Mouse (Mus musculus) left cerebral cortex, adult 11 months (tissue): ENCODE results near the gene Mrps21.
"Not testable (repeated sequence)": the region's sequence is repeated elsewhere in the genome, so short reads cannot be mapped to it uniquely, and the experiment has no call there.

Source experiments
- DNase-seq: peaks from one replicate; pipeline ENCODE4 v3.0.0; 2022; ENCODE audit warnings: low spot score

Gene Mrps21

GRCm38 (mm10) chr3:95871392-95871867 lies at the start of gene Mrps21:
Gene Mrps21 (minus strand): TSS chr3:95871519.
- DNase-seq, result peak; percentile 69

- DNase-seq, result not testable (repeated sequence)
Measured at GRCm38 (mm10) chr3:95920532-95920931, 49.2 kb upstream of the Mrps21 start.

- no peak for DNase-seq
Measured at GRCm38 (mm10) chr3:95916760-95917159, 45.4 kb upstream of the Mrps21 start.

- DNase-seq, result no peak
Measured at GRCm38 (mm10) chr3:95914706-95915105, 43.4 kb upstream of the Mrps21 start.

GRCm38 (mm10) chr3:95907613-95908012 lies 36.3 kb upstream of the Mrps21 start:
- DNase-seq, result no peak

GRCm38 (mm10) chr3:95906860-95907259 lies 35.5 kb upstream of the Mrps21 start:
- DNase-seq, result no peak

GRCm38 (mm10) chr3:95905940-95906492 lies 34.7 kb upstream of the Mrps21 start:
- DNase-seq, result no peak

GRCm38 (mm10) chr3:95905146-95905939 lies 34.0 kb upstream of the Mrps21 start:
- peak; percentile 81 for DNase-seq

GRCm38 (mm10) chr3:95904568-95904967 lies 33.2 kb upstream of the Mrps21 start, which contains the start of gene Car14:
Gene Car14 (minus strand): TSS chr3:95904691.
- no peak for DNase-seq

GRCm38 (mm10) chr3:95903753-95904502 lies 32.6 kb upstream of the Mrps21 start:
- no peak for DNase-seq

GRCm38 (mm10) chr3:95902643-95903042 lies 31.3 kb upstream of the Mrps21 start:
- no peak for DNase-seq

GRCm38 (mm10) chr3:95902373-95902625 lies 31.0 kb upstream of the Mrps21 start:
- DNase-seq, result no peak

- no peak for DNase-seq
Measured at GRCm38 (mm10) chr3:95901616-95902372, 30.5 kb upstream of the Mrps21 start.

- no peak for DNase-seq
Measured at GRCm38 (mm10) chr3:95899800-95900524, 28.6 kb upstream of the Mrps21 start.

- DNase-seq, result not testable (repeated sequence)
Measured at GRCm38 (mm10) chr3:95895501-95895900, 24.2 kb upstream of the Mrps21 start.

- DNase-seq, result no peak
Measured at GRCm38 (mm10) chr3:95894317-95895160, 23.2 kb upstream of the Mrps21 start.

GRCm38 (mm10) chr3:95893606-95894316 lies 22.4 kb upstream of the Mrps21 start, which contains the start of gene Aph1a:
Gene Aph1a (plus strand): TSS chr3:95893969.
- peak; percentile 95 for DNase-seq

GRCm38 (mm10) chr3:95893126-95893525 lies 21.8 kb upstream of the Mrps21 start:
- no peak for DNase-seq

GRCm38 (mm10) chr3:95892066-95893052 lies 21.0 kb upstream of the Mrps21 start:
- no peak for DNase-seq
